Mouse (Mus musculus) heart, embryonic 13.5 days (tissue): Measurements from ENCODE around the gene Dclk2. TPM values are rescaled to one million over a fixed set of nuclear protein-coding genes. Genes with fewer than 3 reads are reported as not detected.
A peak's percentile ranks its signal among the peaks of the same experiment; 100 is the strongest.

ENCODE experiments used
- ATAC-seq: fragments of 200-750 bp; cut with Nextera tagmentation; 2 replicates; pipeline ENCODE4 v1.8.0; 2017; ENCODE audit warnings: moderate TSS enrichment; ENCODE audit not compliant: insufficient number of reproducible peaks, low FRiP score, low TSS enrichment; ENCODE audit errors: extremely low read depth
- H3K27ac ChIP-seq: fragments of 300-500 bp; sonication (generic); replicated peaks from 2 replicates; pipeline ENCODE4 v1.5.1; 2015; ENCODE audit warnings: moderate library complexity, mild to moderate bottlenecking, inconsistent platforms
- H3K27me3 ChIP-seq: fragments of 300-500 bp; sonication (generic); replicated peaks from 2 replicates; pipeline ENCODE4 v1.6.1; 2015; ENCODE audit warnings: mild to moderate bottlenecking, inconsistent platforms
- H3K36me3 ChIP-seq: fragments of 300-500 bp; sonication (generic); 2 replicates; pipeline ENCODE4 v1.6.1; 2015; ENCODE audit warnings: mild to moderate bottlenecking, inconsistent platforms
- H3K4me1 ChIP-seq: fragments of 300-500 bp; sonication (generic); 2 replicates; pipeline ENCODE4 v1.6.1; 2015; ENCODE audit warnings: inconsistent platforms
- H3K4me2 ChIP-seq: fragments of 300-500 bp; sonication (generic); 2 replicates; pipeline ENCODE4 v1.6.1; 2015; ENCODE audit warnings: inconsistent platforms, mild to moderate bottlenecking, moderate library complexity
- H3K4me3 ChIP-seq: fragments of 300-500 bp; sonication (generic); 2 replicates; pipeline ENCODE4 v1.5.1; 2015; ENCODE audit warnings: moderate library complexity, mild to moderate bottlenecking, inconsistent platforms
- H3K9ac ChIP-seq: fragments of 300-500 bp; sonication (generic); 2 replicates; pipeline ENCODE4 v1.6.1; 2015; ENCODE audit warnings: inconsistent platforms, mild to moderate bottlenecking, moderate library complexity
- H3K9me3 ChIP-seq: fragments of 300-500 bp; sonication (generic); 2 replicates; pipeline ENCODE4 v1.6.1; 2016; ENCODE audit warnings: inconsistent platforms
- WGBS: fragments of 180-500 bp; shearing (Covaris S2); methylation state at CpG from one replicate; pipeline ENCODE4 v1.1.7; 2015; ENCODE audit warnings: mixed read lengths; 5-methylcytosine and 5-hydroxymethylcytosine counted together
- polyA plus RNA-seq: library from polyadenylated mRNA; unstranded; fragments of >200 nt; fragmentation: Nextera tagmentation; extraction: Ambion mirVana; gene quantifications from 2 replicates; pipeline ENCODE4 v1.2.1, GENCODE M21; 2015

The Dclk2 gene
- polyA plus RNA-seq, 1 experiment from 2014 or later: 3.6 TPM

GRCm38 (mm10) chr3:86923686-86924085 lies 3.0 kb upstream of the Dclk2 start:
- Histone ChIP-seq H3K4me3 (no peak overlapping the region), H3K27ac (no peak overlapping the region), H3K4me1 (peaks cover 6% of the 10 kb centered on the region), H3K27me3 (peaks cover 27% of the 10 kb centered on the region), H3K9ac (no peak overlapping the region), H3K36me3 (no peaks in the 10 kb centered on the region), H3K9me3 (no peaks in the 10 kb centered on the region), H3K4me2 (no peak overlapping the region)
- WGBS: 82% methylated on average over 10 of the region's 10 CpGs
- ATAC-seq: no peak

GRCm38 (mm10) chr3:86921181-86921975 lies 726 bp upstream of the Dclk2 start:
- no peak for ATAC-seq
- WGBS: 61% methylated on average over 18 of the region's 18 CpGs
- no peak overlapping the region for H3K9ac ChIP-seq

DNA sequence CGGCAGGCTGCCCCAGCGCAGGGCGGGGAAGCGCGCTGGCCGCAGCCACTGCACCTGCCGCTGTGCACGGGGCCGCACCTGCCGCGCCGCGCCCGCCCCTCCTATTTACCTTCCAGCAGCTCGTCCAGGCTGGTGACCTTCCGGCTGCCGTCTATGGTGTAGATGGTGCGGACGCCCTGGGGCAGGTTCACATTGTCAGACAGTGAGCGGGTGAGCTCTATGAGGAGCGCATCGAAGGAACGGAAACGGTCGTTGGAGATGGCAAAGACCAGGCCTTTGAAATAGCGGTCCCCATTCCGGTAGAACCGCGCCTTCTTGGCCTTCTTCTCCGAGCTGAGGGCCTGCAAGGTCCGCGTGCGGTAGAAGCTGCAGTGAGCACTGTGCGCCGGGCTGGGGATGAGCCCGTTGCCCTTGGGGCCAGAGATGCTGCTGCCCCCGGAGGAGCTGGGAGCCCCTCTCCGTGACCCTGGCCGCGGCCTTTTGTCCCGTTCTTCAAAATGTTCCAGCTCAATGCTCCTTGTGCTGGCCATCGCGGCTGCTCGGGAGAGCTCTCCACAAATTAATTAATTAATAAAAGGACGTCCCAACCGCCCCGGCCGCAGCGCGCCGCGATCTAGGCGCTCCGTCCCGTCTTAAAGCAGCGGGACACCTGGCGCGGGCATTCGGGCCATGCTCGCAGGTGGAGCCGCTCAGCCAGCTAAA lies 860 bp downstream of the Dclk2 start:
- Histone ChIP-seq H3K9ac (peak overlapping the region; percentile 88), H3K36me3 (no peaks in the 10 kb centered on the region), H3K9me3 (no peaks in the 10 kb centered on the region), H3K27me3 (peaks cover 33% of the 10 kb centered on the region), H3K4me1 (peaks cover 6% of the 10 kb centered on the region), H3K27ac (peak overlapping the region; percentile 60; the same call in 1 of the 2 replicates), H3K4me3 (peak overlapping the region; percentile 77), H3K4me2 (peak overlapping the region; percentile 94)
- 2% methylated on average over 61 of the region's 61 CpGs for WGBS
- ATAC-seq: no peak

More at GRCm38 (mm10) chr3:86921181-86921975, 726 bp upstream of the Dclk2 start:
- Histone ChIP-seq H3K36me3 (no peaks in the 10 kb centered on the region), H3K27ac (no peak overlapping the region), H3K27me3 (peaks cover 33% of the 10 kb centered on the region), H3K4me2 (peak overlapping the region; percentile 94), H3K9me3 (no peaks in the 10 kb centered on the region), H3K4me1 (peaks cover 6% of the 10 kb centered on the region), H3K4me3 (peak overlapping the region; percentile 77)

GRCm38 (mm10) chr3:86917048-86917447 lies 3.6 kb downstream of the Dclk2 start:
- 88% methylated on average over 5 of the region's 5 CpGs for WGBS
- peaks cover 6% of the 10 kb centered on the region for H3K4me1 ChIP-seq
- H3K4me2 ChIP-seq: no peak overlapping the region
- H3K4me3 ChIP-seq: no peak overlapping the region
- H3K27me3 ChIP-seq: peaks cover 32% of the 10 kb centered on the region
- no peak overlapping the region for H3K27ac ChIP-seq
- no peaks in the 10 kb centered on the region for H3K9me3 ChIP-seq
- H3K9ac ChIP-seq: no peak overlapping the region
- no peak for ATAC-seq
- H3K36me3 ChIP-seq: no peaks in the 10 kb centered on the region

- H3K9ac ChIP-seq: no peak overlapping the region
- no peaks in the 10 kb centered on the region for H3K36me3 ChIP-seq
- H3K4me1 ChIP-seq: peaks cover 6% of the 10 kb centered on the region
- no peak overlapping the region for H3K4me3 ChIP-seq
- H3K4me2 ChIP-seq: no peak overlapping the region
- WGBS: 82% methylated on average over 4 of the region's 4 CpGs
- no peaks in the 10 kb centered on the region for H3K9me3 ChIP-seq
- no peak for ATAC-seq
- peaks cover 28% of the 10 kb centered on the region for H3K27me3 ChIP-seq
- H3K27ac ChIP-seq: no peak overlapping the region
These were observed 4.0 kb downstream of the Dclk2 start for GRCm38 (mm10) chr3:86916626-86917025.

DNA sequence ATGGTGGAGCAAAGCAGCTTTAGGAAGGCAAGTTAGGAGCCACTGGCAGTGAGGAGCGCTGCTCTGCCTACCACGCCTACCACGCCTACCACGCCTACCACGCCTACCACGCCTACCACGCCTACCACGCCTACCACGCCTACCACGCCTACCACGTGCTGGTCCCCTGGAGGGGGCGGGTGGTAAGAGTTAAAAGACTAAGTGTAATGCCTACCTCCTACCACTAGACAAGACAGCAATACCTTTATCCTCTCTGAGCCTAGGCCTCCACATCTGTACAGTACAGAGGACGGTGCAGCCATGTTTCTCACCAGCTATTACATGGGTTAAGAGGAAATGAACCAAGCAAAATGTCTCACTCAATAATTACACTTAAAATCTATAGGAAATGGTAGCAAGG lies 5.4 kb downstream of the Dclk2 start:
- no peak overlapping the region for H3K9ac ChIP-seq
- no peak for ATAC-seq
- no peak overlapping the region for H3K4me3 ChIP-seq
- H3K27me3 ChIP-seq: peaks cover 21% of the 10 kb centered on the region
- no peak overlapping the region for H3K27ac ChIP-seq
- 39% methylated on average over 13 of the region's 13 CpGs for WGBS
- no peaks in the 10 kb centered on the region for H3K9me3 ChIP-seq
- H3K4me1 ChIP-seq: peaks cover 6% of the 10 kb centered on the region
- H3K4me2 ChIP-seq: no peak overlapping the region
- no peaks in the 10 kb centered on the region for H3K36me3 ChIP-seq

DNA sequence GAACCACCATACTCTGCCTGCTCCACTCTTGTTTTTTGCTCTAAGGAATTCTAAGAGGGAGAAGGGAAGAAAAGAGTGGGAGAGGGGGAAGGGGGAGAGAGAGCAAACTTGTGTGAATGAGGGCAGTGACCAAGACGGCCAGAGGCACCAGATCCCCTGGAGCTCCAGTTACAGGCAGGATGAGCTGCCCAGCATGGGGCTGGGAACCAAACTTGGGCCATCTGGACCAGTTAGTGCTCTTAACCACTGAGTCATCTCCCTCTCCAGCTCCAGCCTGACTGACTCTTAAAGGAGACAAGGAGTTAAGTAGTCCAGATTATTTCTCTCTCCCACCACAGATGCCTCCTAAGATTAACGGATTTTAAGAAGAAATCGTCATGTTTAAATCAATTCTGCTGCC lies 6.3 kb downstream of the Dclk2 start:
- Histone ChIP-seq H3K36me3 (no peaks in the 10 kb centered on the region), H3K9ac (no peak overlapping the region), H3K4me2 (no peak overlapping the region), H3K4me1 (peaks cover 2% of the 10 kb centered on the region; the same call in 1 of the 2 replicates), H3K27me3 (peaks cover 12% of the 10 kb centered on the region), H3K9me3 (no peaks in the 10 kb centered on the region), H3K4me3 (no peak overlapping the region), H3K27ac (no peak overlapping the region)
- 63% methylated on average over 3 of the region's 3 CpGs for WGBS
- no peak for ATAC-seq

DNA sequence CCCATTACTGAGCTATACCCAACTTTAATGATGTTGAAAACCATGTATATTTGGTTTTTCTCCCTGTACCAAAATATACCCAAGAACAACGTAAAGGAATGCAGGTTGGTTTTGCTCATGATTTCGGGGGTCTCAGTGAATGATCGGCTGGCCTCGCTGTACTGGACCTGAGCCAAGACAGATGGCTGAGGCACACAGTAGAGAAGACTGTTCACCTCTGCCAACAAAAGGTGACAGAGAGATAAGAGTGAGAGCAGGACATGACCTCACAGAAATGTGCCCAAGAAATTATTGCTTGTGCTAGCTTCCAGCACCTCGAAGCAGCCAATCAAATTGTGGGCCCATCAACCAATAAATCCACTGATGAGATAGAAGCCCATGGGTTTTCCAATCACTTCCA lies 22.3 kb downstream of the Dclk2 start:
- H3K4me3 ChIP-seq: no peak overlapping the region
- H3K4me2 ChIP-seq: no peak overlapping the region
- H3K36me3 ChIP-seq: peaks cover 4% of the 10 kb centered on the region; the same call in 1 of the 2 replicates
- no peak overlapping the region for H3K9ac ChIP-seq
- H3K27me3 ChIP-seq: no peaks in the 10 kb centered on the region
- no peak overlapping the region for H3K27ac ChIP-seq
- ATAC-seq: no peak
- WGBS: 73% methylated on average over 5 of the region's 5 CpGs
- peaks cover 4% of the 10 kb centered on the region for H3K9me3 ChIP-seq
- H3K4me1 ChIP-seq: peaks cover 14% of the 10 kb centered on the region

DNA sequence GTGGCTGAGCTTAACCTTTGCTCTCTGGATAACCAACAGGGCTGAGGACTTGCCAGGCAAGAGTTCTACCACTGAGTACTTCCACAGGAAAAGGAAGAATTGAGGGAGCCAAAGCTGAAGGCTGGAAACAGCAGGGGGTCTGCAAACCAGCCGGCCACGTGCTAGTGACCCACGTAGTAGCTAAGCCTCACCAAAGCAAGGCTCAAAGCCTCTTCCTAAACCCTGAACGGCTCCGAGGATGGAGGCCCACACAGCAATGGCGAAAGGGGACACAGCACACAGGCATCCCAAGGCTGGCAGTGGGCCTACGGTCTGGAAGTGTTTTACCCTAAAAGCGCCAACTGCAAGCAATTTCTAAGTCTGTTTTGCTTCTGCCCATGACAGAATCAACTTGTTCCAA lies 23.1 kb downstream of the Dclk2 start:
- ATAC-seq: no peak
- 71% methylated on average over 8 of the region's 8 CpGs for WGBS
- H3K4me2 ChIP-seq: no peak overlapping the region

DNA sequence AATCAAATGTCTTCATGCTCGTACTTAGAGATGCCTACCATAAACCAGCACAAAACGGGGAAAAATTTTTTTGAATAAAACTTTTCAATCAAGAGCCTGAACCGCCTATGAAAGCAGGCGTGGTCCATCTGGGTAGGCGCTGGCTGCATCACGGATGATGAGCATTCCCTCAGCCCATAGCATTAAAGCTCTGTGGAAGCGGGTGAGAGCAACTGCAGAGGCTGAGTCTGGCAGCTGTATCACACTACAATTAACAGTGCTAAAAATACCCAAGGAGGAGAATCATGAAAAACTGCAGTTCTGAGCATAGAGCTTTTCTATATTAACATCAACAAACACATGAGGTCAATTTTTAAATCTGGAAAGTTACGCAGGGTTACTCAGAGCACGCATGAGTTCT lies 23.6 kb downstream of the Dclk2 start:
- 66% methylated on average over 9 of the region's 9 CpGs for WGBS
- Histone ChIP-seq H3K4me2 (no peak overlapping the region), H3K36me3 (peaks cover 4% of the 10 kb centered on the region; the same call in 1 of the 2 replicates), H3K4me3 (no peak overlapping the region), H3K27ac (no peak overlapping the region), H3K9me3 (peaks cover 4% of the 10 kb centered on the region), H3K4me1 (peaks cover 14% of the 10 kb centered on the region), H3K27me3 (no peaks in the 10 kb centered on the region), H3K9ac (no peak overlapping the region)
- ATAC-seq: no peak

More for the DNA sequence above, 23.1 kb downstream of the Dclk2 start:
- peaks cover 4% of the 10 kb centered on the region; the same call in 1 of the 2 replicates for H3K36me3 ChIP-seq
- H3K27me3 ChIP-seq: no peaks in the 10 kb centered on the region
- peaks cover 4% of the 10 kb centered on the region for H3K9me3 ChIP-seq
- no peak overlapping the region for H3K27ac ChIP-seq
- peaks cover 14% of the 10 kb centered on the region for H3K4me1 ChIP-seq
- H3K4me3 ChIP-seq: no peak overlapping the region
- no peak overlapping the region for H3K9ac ChIP-seq

DNA sequence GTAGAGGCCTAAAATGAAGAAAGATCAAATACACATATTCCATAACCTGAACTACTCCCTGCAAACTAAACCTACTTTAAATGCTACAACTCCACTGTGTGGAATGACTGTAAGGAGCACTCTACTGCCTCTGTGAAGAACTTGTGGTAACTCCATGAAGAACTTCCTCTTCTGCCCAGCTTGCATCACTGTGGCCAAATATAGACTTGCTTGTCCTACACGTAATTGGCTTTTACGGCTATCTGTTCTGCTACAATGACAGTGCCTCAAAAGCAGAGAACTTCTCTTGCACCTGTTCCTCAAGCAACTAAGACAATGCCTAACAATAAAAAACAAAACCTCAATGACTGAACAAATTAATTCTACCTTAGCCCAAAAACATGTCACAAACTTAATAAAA lies 26.2 kb downstream of the Dclk2 start:
- no peak for ATAC-seq
- no peak overlapping the region for H3K4me2 ChIP-seq
- H3K36me3 ChIP-seq: no peaks in the 10 kb centered on the region
- H3K27me3 ChIP-seq: no peaks in the 10 kb centered on the region
- no peak overlapping the region for H3K4me3 ChIP-seq
- no peak overlapping the region for H3K27ac ChIP-seq
- H3K9ac ChIP-seq: no peak overlapping the region
- H3K9me3 ChIP-seq: no peaks in the 10 kb centered on the region
- peaks cover 16% of the 10 kb centered on the region for H3K4me1 ChIP-seq
- 54% methylated on average over 2 of the region's 2 CpGs for WGBS
